Mouse (Mus musculus): ENCODE measurements around the gene Phb2. TPM values are rescaled to one million over a fixed set of nuclear protein-coding genes. Genes with fewer than 3 reads are reported as not detected.

Phb2 gene
- total and polyA plus RNA-seq, 3 experiments: 325 to 565 (median 432) TPM

DNA sequence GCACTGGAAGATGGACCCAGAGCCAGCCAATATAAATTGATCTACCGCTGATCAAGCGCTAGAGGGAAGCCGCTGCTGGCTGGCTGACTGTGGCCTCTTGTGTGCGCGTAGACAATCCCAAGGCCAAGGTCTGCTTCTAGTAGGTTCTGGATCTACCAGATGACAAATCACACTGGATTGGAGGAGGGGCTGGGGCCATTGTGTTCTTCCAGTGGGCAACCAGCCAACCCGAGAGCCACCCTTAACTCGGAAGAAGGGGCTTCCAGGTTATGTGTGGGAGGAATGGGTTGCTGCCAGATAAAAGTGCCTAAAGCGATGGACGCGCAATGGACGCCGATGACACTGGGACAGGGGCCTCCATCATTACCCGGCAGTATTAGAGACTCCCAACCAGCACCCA, 5.8 kb downstream of the Phb2 start:
- Histone ChIP-seq H3K36me3 (replicated peaks) (peaks cover 91% of the 10 kb centered on the region), H3K27me3 (ENCODE audit: insufficient read depth, low read length) (no peaks in the 10 kb centered on the region), H3K9me3 (replicated peaks) (no peaks in the 10 kb centered on the region), H3K4me1 (ENCODE audit: insufficient read depth, low read depth, low read length) (peaks cover 94% of the 10 kb centered on the region), H3K4me3 (ENCODE audit: low read depth, low read length) (peak overlapping the region; percentile 69; the same call in 1 of the 2 replicates)
- TF ChIP-seq POLR2AphosphoS5 (IDR thresholded peaks at IDR 0.05; ENCODE audit: insufficient replicate concordance, low read depth, low read length) (no peak), CTCF (IDR thresholded peaks at IDR 0.05; ENCODE audit: low read depth, low read length) (no peak), GATA2 (IDR thresholded peaks at IDR 0.05; ENCODE audit: borderline replicate concordance, low read depth, low read length) (no peak), TAL1 (conservative IDR thresholded peaks at IDR 0.05; ENCODE audit: low read depth, low read length) (no peak), GATA1 (IDR thresholded peaks at IDR 0.05; ENCODE audit: borderline replicate concordance, low read length) (no peak)
- ATAC-seq (ENCODE audit: extremely low read depth, insufficient number of reproducible peaks, low FRiP score, poor library complexity, severe bottlenecking): no peak
- no peak for DNase-seq (ENCODE audit: low spot score)

DNA sequence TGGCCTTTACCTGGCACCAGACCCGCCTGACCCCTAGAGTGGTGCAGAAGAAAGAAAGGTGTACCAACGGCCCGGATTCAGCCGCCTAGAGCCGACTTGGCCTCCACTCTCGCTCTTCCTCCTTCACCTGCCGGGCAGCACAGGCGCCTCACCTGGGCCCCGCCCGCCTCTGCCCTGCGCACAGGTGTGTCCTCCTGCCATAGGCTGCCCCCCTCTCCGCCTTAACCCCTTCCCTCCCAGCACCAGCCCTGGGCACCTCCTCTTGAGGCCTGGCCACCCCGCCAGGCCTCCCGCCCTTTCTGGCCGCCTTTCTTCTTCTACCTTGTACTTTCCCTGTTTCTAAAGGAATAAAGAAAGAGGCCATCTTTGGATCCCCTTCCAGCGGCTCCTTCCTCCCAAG, 6.6 kb downstream of the Phb2 start:
- ATAC-seq (ENCODE audit: extremely low read depth, insufficient number of reproducible peaks, low FRiP score, poor library complexity, severe bottlenecking) (no peak), DNase-seq (ENCODE audit: low spot score) (no peak)
- peaks cover 94% of the 10 kb centered on the region for H3K4me1 ChIP-seq (ENCODE audit: insufficient read depth, low read depth, low read length)
- peak overlapping the region; percentile 69; the same call in 1 of the 2 replicates for H3K4me3 ChIP-seq (ENCODE audit: low read depth, low read length)
- H3K27me3 ChIP-seq (ENCODE audit: insufficient read depth, low read length): no peaks in the 10 kb centered on the region
- no peak for TF ChIP-seq POLR2AphosphoS5 (IDR thresholded peaks at IDR 0.05; ENCODE audit: insufficient replicate concordance, low read depth, low read length)
- TF ChIP-seq GATA1 (IDR thresholded peaks at IDR 0.05; ENCODE audit: borderline replicate concordance, low read length): no peak
- H3K9me3 ChIP-seq (replicated peaks): no peaks in the 10 kb centered on the region
- peaks cover 91% of the 10 kb centered on the region for H3K36me3 ChIP-seq (replicated peaks)

- no peak for DNase-seq (ENCODE audit: low spot score)
- Histone ChIP-seq H3K36me3 (replicated peaks) (peaks cover 91% of the 10 kb centered on the region), H3K4me1 (ENCODE audit: insufficient read depth, low read depth, low read length) (peaks cover 93% of the 10 kb centered on the region), H3K4me3 (ENCODE audit: low read depth, low read length) (peak overlapping the region; percentile 69; the same call in 1 of the 2 replicates), H3K27me3 (ENCODE audit: insufficient read depth, low read length) (no peaks in the 10 kb centered on the region), H3K9me3 (replicated peaks) (no peaks in the 10 kb centered on the region)
- ATAC-seq (ENCODE audit: extremely low read depth, insufficient number of reproducible peaks, low FRiP score, poor library complexity, severe bottlenecking): peak; percentile 59
- TF ChIP-seq POLR2AphosphoS5 (IDR thresholded peaks at IDR 0.05; ENCODE audit: insufficient replicate concordance, low read depth, low read length) (no peak), TAL1 (conservative IDR thresholded peaks at IDR 0.05; ENCODE audit: low read depth, low read length) (no peak), GATA2 (IDR thresholded peaks at IDR 0.05; ENCODE audit: borderline replicate concordance, low read depth, low read length) (no peak), CTCF (IDR thresholded peaks at IDR 0.05; ENCODE audit: low read depth, low read length) (no peak), GATA1 (IDR thresholded peaks at IDR 0.05; ENCODE audit: borderline replicate concordance, low read length) (no peak)
Measured at GRCm38 (mm10) chr6:124719354-124719978, 7.3 kb downstream of the Phb2 start.

GRCm38 (mm10) chr6:124720904-124721303, 8.8 kb downstream of the Phb2 start:
- no peak for ATAC-seq (ENCODE audit: extremely low read depth, insufficient number of reproducible peaks, low FRiP score, poor library complexity, severe bottlenecking)
- peaks cover 93% of the 10 kb centered on the region for H3K4me1 ChIP-seq (ENCODE audit: insufficient read depth, low read depth, low read length)
- peak overlapping the region; percentile 8; the same call in 1 of the 2 replicates for H3K4me3 ChIP-seq (ENCODE audit: low read depth, low read length)
- DNase-seq (ENCODE audit: low spot score): no peak
- H3K36me3 ChIP-seq (replicated peaks): peaks cover 91% of the 10 kb centered on the region
- no peaks in the 10 kb centered on the region for H3K9me3 ChIP-seq (replicated peaks)
- no peaks in the 10 kb centered on the region for H3K27me3 ChIP-seq (ENCODE audit: insufficient read depth, low read length)
- TF ChIP-seq GATA2 (IDR thresholded peaks at IDR 0.05; ENCODE audit: borderline replicate concordance, low read depth, low read length) (no peak), POLR2AphosphoS5 (IDR thresholded peaks at IDR 0.05; ENCODE audit: insufficient replicate concordance, low read depth, low read length) (no peak), CTCF (IDR thresholded peaks at IDR 0.05; ENCODE audit: low read depth, low read length) (no peak), TAL1 (conservative IDR thresholded peaks at IDR 0.05; ENCODE audit: low read depth, low read length) (no peak), GATA1 (IDR thresholded peaks at IDR 0.05; ENCODE audit: borderline replicate concordance, low read length) (no peak)

- Histone ChIP-seq H3K27me3 (ENCODE audit: insufficient read depth, low read length) (no peaks in the 10 kb centered on the region), H3K9me3 (replicated peaks) (no peaks in the 10 kb centered on the region), H3K36me3 (replicated peaks) (peaks cover 89% of the 10 kb centered on the region), H3K4me1 (ENCODE audit: insufficient read depth, low read depth, low read length) (peaks cover 88% of the 10 kb centered on the region), H3K4me3 (ENCODE audit: low read depth, low read length) (no peak overlapping the region; the same call in 1 of the 2 replicates)
- TF ChIP-seq POLR2AphosphoS5 (IDR thresholded peaks at IDR 0.05; ENCODE audit: insufficient replicate concordance, low read depth, low read length) (no peak), CTCF (IDR thresholded peaks at IDR 0.05; ENCODE audit: low read depth, low read length) (no peak), GATA1 (IDR thresholded peaks at IDR 0.05; ENCODE audit: borderline replicate concordance, low read length) (no peak), TAL1 (conservative IDR thresholded peaks at IDR 0.05; ENCODE audit: low read depth, low read length) (no peak), GATA2 (IDR thresholded peaks at IDR 0.05; ENCODE audit: borderline replicate concordance, low read depth, low read length) (no peak)
- ATAC-seq (ENCODE audit: extremely low read depth, insufficient number of reproducible peaks, low FRiP score, poor library complexity, severe bottlenecking) (no peak), DNase-seq (ENCODE audit: low spot score) (no peak)
Measured at GRCm38 (mm10) chr6:124722876-124723473, 10.8 kb downstream of the Phb2 start.

DNA sequence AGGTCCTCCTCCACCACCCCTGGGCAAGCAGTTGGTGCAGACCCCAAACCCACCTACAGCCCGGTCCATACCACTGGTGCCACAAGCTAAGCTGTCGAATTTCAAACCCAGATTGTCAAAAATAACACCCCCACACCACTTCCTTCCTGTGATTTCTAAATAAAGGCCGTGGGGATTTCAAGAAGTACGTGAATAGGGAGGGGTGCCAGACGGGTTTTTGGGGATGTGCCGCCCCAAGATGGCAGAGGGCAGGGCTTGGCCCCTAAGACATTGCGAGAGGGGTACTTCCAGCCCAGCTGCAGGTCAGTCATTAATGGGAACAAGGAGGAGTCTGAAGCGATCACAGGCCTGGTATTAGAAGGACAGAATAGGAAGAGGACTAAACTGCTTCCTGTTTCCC, 11.4 kb downstream of the Phb2 start:
- no peaks in the 10 kb centered on the region for H3K9me3 ChIP-seq (replicated peaks)
- H3K27me3 ChIP-seq (ENCODE audit: insufficient read depth, low read length): no peaks in the 10 kb centered on the region
- H3K4me3 ChIP-seq (ENCODE audit: low read depth, low read length): no peak overlapping the region; the same call in 1 of the 2 replicates
- no peak for TF ChIP-seq GATA2 (IDR thresholded peaks at IDR 0.05; ENCODE audit: borderline replicate concordance, low read depth, low read length)
- no peak for TF ChIP-seq TAL1 (conservative IDR thresholded peaks at IDR 0.05; ENCODE audit: low read depth, low read length)
- TF ChIP-seq CTCF (IDR thresholded peaks at IDR 0.05; ENCODE audit: low read depth, low read length): no peak
- TF ChIP-seq GATA1 (IDR thresholded peaks at IDR 0.05; ENCODE audit: borderline replicate concordance, low read length): no peak
- no peak for TF ChIP-seq POLR2AphosphoS5 (IDR thresholded peaks at IDR 0.05; ENCODE audit: insufficient replicate concordance, low read depth, low read length)
- ATAC-seq (ENCODE audit: extremely low read depth, insufficient number of reproducible peaks, low FRiP score, poor library complexity, severe bottlenecking) (no peak), DNase-seq (ENCODE audit: low spot score) (no peak)
- H3K36me3 ChIP-seq (replicated peaks): peaks cover 89% of the 10 kb centered on the region
- peaks cover 88% of the 10 kb centered on the region for H3K4me1 ChIP-seq (ENCODE audit: insufficient read depth, low read depth, low read length)
